Mouse (Mus musculus): ENCODE measurements at regions not wholly inside any gene's neighbourhood (a gene's known extent, or its start where the extent isn't known, plus 50 kb on each side); places are given as distances from the start of the nearest gene placed in this dataset.

- peak overlapping the region; percentile 78 for H3K27ac ChIP-seq (ENCODE audit: insufficient read depth, low read length)
These were observed 1114.3 kb upstream of the Gulo start for GRCm38 (mm10) chr14:67123300-67123699.

More at GRCm38 (mm10) chr14:67123300-67123699, 1114.3 kb upstream of the Gulo start:
- no peak overlapping the region for H3K4me3 ChIP-seq (ENCODE audit: insufficient read depth, low read length)
- no peak for TF ChIP-seq CTCF (IDR thresholded peaks at IDR 0.05; ENCODE audit: extremely low read depth, insufficient read depth, low read length)
- no peak for TF ChIP-seq POLR2A (IDR thresholded peaks at IDR 0.05; ENCODE audit: extremely low read depth, insufficient read depth, low read length)
- peaks cover 10% of the 10 kb centered on the region for H3K4me1 ChIP-seq (ENCODE audit: control insufficient read depth, insufficient read depth, low read length)

Data from cortical plate, adult 2 months (tissue).